Mouse (Mus musculus): Measurements from ENCODE around the gene Ribc2. TPM values are rescaled to one million over a fixed set of nuclear protein-coding genes. Genes with fewer than 3 reads are reported as not detected.

Ribc2 gene
- polyA plus RNA-seq, 2 experiments = not detected

- no peak overlapping the region for H3K4me3 ChIP-seq (ENCODE audit: insufficient read depth in 1 of 2, low read depth in 2 of 2, low read length in 2 of 2)
- ATAC-seq (ENCODE audit: insufficient read depth) = no peak
- no peak for TF ChIP-seq CTCF (IDR thresholded peaks at IDR 0.05; ENCODE audit: low read depth)
- no peak for TF ChIP-seq EP300 (IDR thresholded peaks at IDR 0.05; ENCODE audit: low read depth)
- H3K36me3 ChIP-seq (replicated peaks; ENCODE audit: control insufficient read depth, insufficient read depth, low read depth) = no peaks in the 10 kb centered on the region
- 29% methylated on average over 11 of the region's 11 CpGs for whole genome bisulfite sequencing (ENCODE audit: insufficient replicate concordance)
- no peak overlapping the region for H3K4me2 ChIP-seq (ENCODE audit: low read depth)
- H3K27ac ChIP-seq = no peak overlapping the region
- DNase-seq (ENCODE audit: low read depth in 3 of 3, low spot score in 3 of 3) = no peak
- H3K4me1 ChIP-seq (replicated peaks; ENCODE audit: control insufficient read depth in 2 of 2, insufficient read depth in 2 of 2, low read length in 1 of 2) = no peaks in the 10 kb centered on the region
- no peaks in the 10 kb centered on the region for H3K9me3 ChIP-seq (ENCODE audit: control insufficient read depth, low read length)
- no peak overlapping the region for H3K9ac ChIP-seq (replicated peaks)
- H3K27me3 ChIP-seq (ENCODE audit: control insufficient read depth, insufficient read depth, low read length) = no peaks in the 10 kb centered on the region
These were observed 34.6 kb downstream of the Ribc2 start for GRCm38 (mm10) chr15:85166433-85166933.

DNA sequence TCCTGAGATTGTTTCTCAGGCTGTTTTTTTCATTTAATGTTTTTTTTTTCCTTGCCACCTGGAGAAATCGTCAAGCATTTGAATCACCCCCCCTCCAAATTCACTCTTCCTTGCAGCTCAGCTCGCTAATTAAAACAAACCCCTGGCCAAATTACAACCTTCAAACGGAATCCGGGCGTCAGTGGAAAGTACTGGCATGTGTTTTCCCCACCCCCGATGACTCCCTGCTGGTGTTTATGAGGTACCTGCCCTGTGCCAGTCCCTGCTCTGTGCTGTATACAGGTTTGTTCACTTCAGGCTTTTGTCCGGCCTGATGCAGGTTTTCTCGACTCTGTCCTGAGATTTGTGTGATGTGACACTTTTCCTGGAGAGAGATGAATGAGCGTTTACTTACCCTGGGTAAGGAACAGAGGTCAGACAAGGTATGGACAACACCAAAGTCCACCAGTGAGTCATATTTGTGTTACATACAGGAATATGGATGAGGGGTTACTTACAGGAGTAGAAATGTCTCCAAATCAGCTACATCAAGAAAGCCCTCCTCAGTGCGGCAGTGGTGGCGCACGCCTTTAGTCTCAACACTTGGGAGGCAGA is 35.3 kb downstream of the Ribc2 start:
- Histone ChIP-seq H3K9me3 (ENCODE audit: control insufficient read depth, low read length) (no peaks in the 10 kb centered on the region), H3K36me3 (replicated peaks; ENCODE audit: control insufficient read depth, insufficient read depth, low read depth) (no peaks in the 10 kb centered on the region), H3K27me3 (ENCODE audit: control insufficient read depth, insufficient read depth, low read length) (no peaks in the 10 kb centered on the region), H3K4me1 (replicated peaks; ENCODE audit: control insufficient read depth in 2 of 2, insufficient read depth in 2 of 2, low read length in 1 of 2) (no peaks in the 10 kb centered on the region), H3K4me2 (ENCODE audit: low read depth) (no peak overlapping the region), H3K4me3 (ENCODE audit: insufficient read depth in 1 of 2, low read depth in 2 of 2, low read length in 2 of 2) (no peak overlapping the region), H3K27ac (no peak overlapping the region), H3K9ac (replicated peaks) (no peak overlapping the region)
- WGBS (ENCODE audit: insufficient replicate concordance) = 57% methylated on average over 12 of the region's 12 CpGs
- ATAC-seq (ENCODE audit: insufficient read depth) (no peak), DNase-seq (ENCODE audit: low read depth in 3 of 3, low spot score in 3 of 3) (no peak)
- TF ChIP-seq CTCF (IDR thresholded peaks at IDR 0.05; ENCODE audit: low read depth) (no peak), EP300 (IDR thresholded peaks at IDR 0.05; ENCODE audit: low read depth) (no peak)

GRCm38 (mm10) chr15:85172054-85172453 is 40.2 kb downstream of the Ribc2 start:
- H3K9ac ChIP-seq (replicated peaks) = no peak overlapping the region
- WGBS (ENCODE audit: insufficient replicate concordance) = 45% methylated on average over 2 of the region's 2 CpGs
- no peak overlapping the region for H3K4me2 ChIP-seq (ENCODE audit: low read depth)
- no peak overlapping the region for H3K4me3 ChIP-seq (ENCODE audit: insufficient read depth in 1 of 2, low read depth in 2 of 2, low read length in 2 of 2)
- H3K4me1 ChIP-seq (replicated peaks; ENCODE audit: control insufficient read depth in 2 of 2, insufficient read depth in 2 of 2, low read length in 1 of 2) = no peaks in the 10 kb centered on the region
- no peak for TF ChIP-seq CTCF (IDR thresholded peaks at IDR 0.05; ENCODE audit: low read depth)
- TF ChIP-seq EP300 (IDR thresholded peaks at IDR 0.05; ENCODE audit: low read depth) = no peak
- ATAC-seq (ENCODE audit: insufficient read depth) (no peak), DNase-seq (ENCODE audit: low read depth in 3 of 3, low spot score in 3 of 3) (no peak)
- H3K9me3 ChIP-seq (ENCODE audit: control insufficient read depth, low read length) = no peaks in the 10 kb centered on the region
- no peak overlapping the region for H3K27ac ChIP-seq
- H3K27me3 ChIP-seq (ENCODE audit: control insufficient read depth, insufficient read depth, low read length) = no peaks in the 10 kb centered on the region
- H3K36me3 ChIP-seq (replicated peaks; ENCODE audit: control insufficient read depth, insufficient read depth, low read depth) = no peaks in the 10 kb centered on the region

- WGBS (ENCODE audit: insufficient replicate concordance) = 63% methylated on average over 8 of the region's 8 CpGs
- DNase-seq (ENCODE audit: low read depth in 3 of 3, low spot score in 3 of 3) = no peak
- no peak for TF ChIP-seq CTCF (IDR thresholded peaks at IDR 0.05; ENCODE audit: low read depth)
- TF ChIP-seq EP300 (IDR thresholded peaks at IDR 0.05; ENCODE audit: low read depth) = no peak
- Histone ChIP-seq H3K4me3 (ENCODE audit: insufficient read depth in 1 of 2, low read depth in 2 of 2, low read length in 2 of 2) (no peak overlapping the region), H3K9me3 (ENCODE audit: control insufficient read depth, low read length) (no peaks in the 10 kb centered on the region), H3K9ac (replicated peaks) (no peak overlapping the region), H3K27me3 (ENCODE audit: control insufficient read depth, insufficient read depth, low read length) (no peaks in the 10 kb centered on the region), H3K27ac (no peak overlapping the region), H3K4me2 (ENCODE audit: low read depth) (no peak overlapping the region), H3K36me3 (replicated peaks; ENCODE audit: control insufficient read depth, insufficient read depth, low read depth) (no peaks in the 10 kb centered on the region), H3K4me1 (replicated peaks; ENCODE audit: control insufficient read depth in 2 of 2, insufficient read depth in 2 of 2, low read length in 1 of 2) (no peaks in the 10 kb centered on the region)
- no peak for ATAC-seq (ENCODE audit: insufficient read depth)
These were observed 41.5 kb downstream of the Ribc2 start for GRCm38 (mm10) chr15:85173425-85173824.

DNA sequence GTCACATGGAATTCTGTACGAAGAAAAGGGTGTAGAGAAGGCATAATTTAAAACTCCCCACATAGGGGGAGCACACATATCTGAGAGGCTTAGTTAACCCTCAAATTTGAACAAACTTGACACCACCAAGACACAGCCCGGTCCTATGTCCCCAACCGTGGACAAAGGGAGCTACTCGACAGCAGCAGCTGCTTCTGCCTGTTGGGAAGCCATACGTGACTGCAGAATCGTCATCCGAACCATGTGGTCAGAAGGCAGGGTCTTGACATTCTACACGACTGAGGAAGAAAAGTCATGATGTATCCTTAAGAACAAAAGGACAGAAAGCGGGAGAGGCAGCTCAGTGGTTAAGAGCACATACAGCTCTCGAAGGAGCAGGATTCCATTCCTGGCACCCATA is 42.2 kb downstream of the Ribc2 start:
- DNase-seq (ENCODE audit: low read depth in 3 of 3, low spot score in 3 of 3) (no peak), ATAC-seq (ENCODE audit: insufficient read depth) (no peak)
- Histone ChIP-seq H3K9me3 (ENCODE audit: control insufficient read depth, low read length) (no peaks in the 10 kb centered on the region), H3K36me3 (replicated peaks; ENCODE audit: control insufficient read depth, insufficient read depth, low read depth) (no peaks in the 10 kb centered on the region), H3K4me1 (replicated peaks; ENCODE audit: control insufficient read depth in 2 of 2, insufficient read depth in 2 of 2, low read length in 1 of 2) (no peaks in the 10 kb centered on the region), H3K27ac (no peak overlapping the region), H3K4me2 (ENCODE audit: low read depth) (no peak overlapping the region), H3K27me3 (ENCODE audit: control insufficient read depth, insufficient read depth, low read length) (no peaks in the 10 kb centered on the region), H3K4me3 (ENCODE audit: insufficient read depth in 1 of 2, low read depth in 2 of 2, low read length in 2 of 2) (no peak overlapping the region), H3K9ac (replicated peaks) (no peak overlapping the region)
- 66% methylated on average over 10 of the region's 10 CpGs for WGBS (ENCODE audit: insufficient replicate concordance)
- TF ChIP-seq EP300 (IDR thresholded peaks at IDR 0.05; ENCODE audit: low read depth) = no peak
- TF ChIP-seq CTCF (IDR thresholded peaks at IDR 0.05; ENCODE audit: low read depth) = no peak
